Mouse (Mus musculus) embryonic facial prominence, embryonic 13.5 days (tissue): ENCODE results near the gene Lsm2. TPM values are rescaled to one million over a fixed set of nuclear protein-coding genes. Genes with fewer than 3 reads are reported as not detected.
"Not testable (repeated sequence)": the region's sequence is repeated elsewhere in the genome, so short reads cannot be mapped to it uniquely, and the experiment has no call there.

Experiments
- ATAC-seq: fragments of 200-750 bp; cut with Nextera tagmentation; 2 replicates; pipeline ENCODE4 v1.8.0; 2017; ENCODE audit warnings: low read depth; ENCODE audit not compliant: insufficient number of reproducible peaks, insufficient read depth, low FRiP score, low TSS enrichment
- H3K27ac ChIP-seq: fragments of 300-500 bp; sonication (generic); 2 replicates; pipeline ENCODE4 v1.5.1; 2015; ENCODE audit warnings: moderate library complexity, mild to moderate bottlenecking, inconsistent platforms
- H3K27me3 ChIP-seq: fragments of 300-500 bp; sonication (generic); 2 replicates; pipeline ENCODE4 v1.6.1; 2015; ENCODE audit warnings: mild to moderate bottlenecking, inconsistent platforms
- H3K36me3 ChIP-seq: fragments of 300-500 bp; sonication (generic); 2 replicates; pipeline ENCODE4 v1.6.1; 2015; ENCODE audit warnings: mild to moderate bottlenecking, inconsistent platforms
- H3K4me1 ChIP-seq: fragments of 300-500 bp; sonication (generic); 2 replicates; pipeline ENCODE4 v1.6.1; 2015; ENCODE audit warnings: inconsistent platforms
- H3K4me2 ChIP-seq: fragments of 300-500 bp; sonication (generic); 2 replicates; pipeline ENCODE4 v1.6.1; 2015; ENCODE audit warnings: moderate library complexity, mild to moderate bottlenecking, inconsistent platforms
- H3K4me3 ChIP-seq: fragments of 300-500 bp; sonication (generic); 2 replicates; pipeline ENCODE4 v1.5.1; 2015; ENCODE audit warnings: mild to moderate bottlenecking, inconsistent platforms
- H3K9ac ChIP-seq: fragments of 300-500 bp; sonication (generic); 2 replicates; pipeline ENCODE4 v1.6.1; 2015; ENCODE audit warnings: mild to moderate bottlenecking, inconsistent platforms
- H3K9me3 ChIP-seq: fragments of 300-500 bp; sonication (generic); 2 replicates; pipeline ENCODE4 v1.6.1; 2016; ENCODE audit warnings: inconsistent platforms
- WGBS: fragments of 180-500 bp; shearing (Covaris S2); methylation state at CpG from one replicate; pipeline ENCODE4 v1.1.7; 2015; ENCODE audit warnings: mixed read lengths; 5-methylcytosine and 5-hydroxymethylcytosine counted together
- polyA plus RNA-seq: library from polyadenylated mRNA; unstranded; fragments of >200 nt; fragmentation: Nextera tagmentation; extraction: Ambion mirVana; gene quantifications from 2 replicates; pipeline ENCODE4 v1.2.1, GENCODE M21; 2015

Lsm2 gene
- polyA plus RNA-seq, 1 experiment from 2014 or later: 227 TPM

- not testable (repeated sequence) for H3K9me3 ChIP-seq, H3K4me2 ChIP-seq, H3K4me3 ChIP-seq, H3K27me3 ChIP-seq, H3K27ac ChIP-seq, H3K36me3 ChIP-seq, H3K9ac ChIP-seq, ATAC-seq
- WGBS: 17% methylated on average over 36 of the region's 40 CpGs
- peaks cover 12% of the 10 kb centered on the region for H3K4me1 ChIP-seq
These were observed 24.4 kb upstream of the Lsm2 start for GRCm38 (mm10) chr17:34957291-34957690.

GRCm38 (mm10) chr17:34957966-34958365, 23.7 kb upstream of the Lsm2 start:
- not testable (repeated sequence) for H3K27me3 ChIP-seq

GRCm38 (mm10) chr17:34958734-34959129, 22.9 kb upstream of the Lsm2 start:
- peaks cover 12% of the 10 kb centered on the region for H3K4me1 ChIP-seq
- not testable (repeated sequence) for H3K27ac ChIP-seq, H3K9ac ChIP-seq, H3K9me3 ChIP-seq, H3K36me3 ChIP-seq
- H3K4me2 ChIP-seq: peak overlapping the region; percentile 65
- under 1% methylated on average over 31 of the region's 47 CpGs for WGBS
- H3K4me3 ChIP-seq: peak overlapping the region; percentile 56
- 0 out of 2 replicates have a peak, but pooled peaks have one; percentile 7 for ATAC-seq
- peaks cover 11% of the 10 kb centered on the region for H3K27me3 ChIP-seq

More at GRCm38 (mm10) chr17:34957966-34958365, 23.7 kb upstream of the Lsm2 start:
- H3K4me3 ChIP-seq, ATAC-seq, H3K27ac ChIP-seq, H3K9ac ChIP-seq, H3K36me3 ChIP-seq, H3K9me3 ChIP-seq: not testable (repeated sequence)
- WGBS: 16% methylated on average over 22 of the region's 40 CpGs
- H3K4me2 ChIP-seq: 0 out of 2 replicates have a peak overlapping the region, but pooled peaks have one; percentile 14
- H3K4me1 ChIP-seq: peaks cover 12% of the 10 kb centered on the region

- WGBS: under 1% methylated on average over 26 of the region's 32 CpGs
- not testable (repeated sequence) for H3K9me3 ChIP-seq, H3K36me3 ChIP-seq
- H3K4me2 ChIP-seq: peak within 1 kb of the TSS; percentile 65
- H3K27me3 ChIP-seq: peaks cover 11% of the 10 kb centered on the region
- H3K9ac ChIP-seq: peak within 1 kb of the TSS; percentile 70
- H3K4me3 ChIP-seq: peak within 1 kb of the TSS; percentile 56
- peak within 1 kb of the TSS; percentile 97 for H3K27ac ChIP-seq
- ATAC-seq: peak; percentile 88
- peaks cover 12% of the 10 kb centered on the region for H3K4me1 ChIP-seq
These were observed 22.4 kb upstream of the Lsm2 start, which contains the start of gene Hspa1b for GRCm38 (mm10) chr17:34959130-34959778. Gene Hspa1b, minus strand, starts transcription at chr17:34959238.

GRCm38 (mm10) chr17:34959881-34960515, 21.7 kb upstream of the Lsm2 start:
- ATAC-seq: no peak
- H3K36me3 ChIP-seq: no peaks in the 10 kb centered on the region
- H3K4me3 ChIP-seq: peak overlapping the region; percentile 56
- H3K9me3 ChIP-seq: no peaks in the 10 kb centered on the region
- peak overlapping the region; percentile 65 for H3K4me2 ChIP-seq
- 9% methylated on average over 12 of the region's 12 CpGs for WGBS
- peaks cover 14% of the 10 kb centered on the region for H3K4me1 ChIP-seq
- H3K9ac ChIP-seq: peak overlapping the region; percentile 70
- H3K27ac ChIP-seq: peak overlapping the region; percentile 97
- peaks cover 11% of the 10 kb centered on the region for H3K27me3 ChIP-seq

GRCm38 (mm10) chr17:34960702-34961493, 20.8 kb upstream of the Lsm2 start:
- Histone ChIP-seq H3K9ac (no peak overlapping the region), H3K36me3 (no peaks in the 10 kb centered on the region), H3K4me2 (no peak overlapping the region), H3K4me1 (peaks cover 20% of the 10 kb centered on the region), H3K9me3 (no peaks in the 10 kb centered on the region), H3K4me3 (no peak overlapping the region), H3K27ac (peak overlapping the region; percentile 97; the same call in 1 of the 2 replicates), H3K27me3 (peaks cover 9% of the 10 kb centered on the region; the same call in 1 of the 2 replicates)
- ATAC-seq: no peak

- WGBS: 18% methylated on average over 3 of the region's 3 CpGs
- Histone ChIP-seq H3K27me3 (peaks cover 4% of the 10 kb centered on the region; the same call in 1 of the 2 replicates), H3K4me3 (no peak overlapping the region), H3K4me2 (no peak overlapping the region), H3K36me3 (no peaks in the 10 kb centered on the region), H3K9ac (no peak overlapping the region), H3K27ac (no peak overlapping the region), H3K4me1 (peaks cover 20% of the 10 kb centered on the region), H3K9me3 (no peaks in the 10 kb centered on the region)
- ATAC-seq: no peak
These were observed 19.5 kb upstream of the Lsm2 start for GRCm38 (mm10) chr17:34962125-34962524.

- ATAC-seq: no peak
- H3K27me3 ChIP-seq: peaks cover 6% of the 10 kb centered on the region
- no peak overlapping the region for H3K9ac ChIP-seq
- peaks cover 20% of the 10 kb centered on the region for H3K4me1 ChIP-seq
- H3K4me2 ChIP-seq: no peak overlapping the region
- no peak overlapping the region for H3K27ac ChIP-seq
- H3K4me3 ChIP-seq: no peak overlapping the region
- no peaks in the 10 kb centered on the region for H3K36me3 ChIP-seq
- H3K9me3 ChIP-seq: no peaks in the 10 kb centered on the region
- WGBS: 57% methylated on average over 1 of the region's 1 CpGs
These were observed 18.8 kb upstream of the Lsm2 start for GRCm38 (mm10) chr17:34962841-34963240.

GRCm38 (mm10) chr17:34964640-34965049, 17.0 kb upstream of the Lsm2 start:
- Histone ChIP-seq H3K9me3 (no peaks in the 10 kb centered on the region), H3K27ac (peak overlapping the region; percentile 39; the same call in 1 of the 2 replicates), H3K4me2 (no peak overlapping the region), H3K9ac (no peak overlapping the region), H3K36me3 (no peaks in the 10 kb centered on the region), H3K27me3 (peaks cover 24% of the 10 kb centered on the region), H3K4me1 (peaks cover 20% of the 10 kb centered on the region), H3K4me3 (no peak overlapping the region)
- no peak for ATAC-seq
- WGBS: 18% methylated on average over 1 of the region's 1 CpGs

GRCm38 (mm10) chr17:34965627-34966026, 16.0 kb upstream of the Lsm2 start:
- Histone ChIP-seq H3K4me1 (peaks cover 13% of the 10 kb centered on the region), H3K9ac (no peak overlapping the region), H3K4me2 (no peak overlapping the region), H3K27me3 (peaks cover 28% of the 10 kb centered on the region), H3K4me3 (no peak overlapping the region), H3K9me3 (no peaks in the 10 kb centered on the region), H3K36me3 (no peaks in the 10 kb centered on the region), H3K27ac (no peak overlapping the region)
- no peak for ATAC-seq
- 66% methylated on average over 5 of the region's 5 CpGs for WGBS

GRCm38 (mm10) chr17:34969822-34970221, 11.8 kb upstream of the Lsm2 start, which contains the start of gene Gm20481:
Gene Gm20481, plus strand, starts transcription at chr17:34969912.
- not testable (repeated sequence) for H3K9me3 ChIP-seq, H3K27ac ChIP-seq, ATAC-seq, H3K9ac ChIP-seq, H3K4me3 ChIP-seq, H3K4me2 ChIP-seq, H3K36me3 ChIP-seq
- peaks cover 28% of the 10 kb centered on the region for H3K27me3 ChIP-seq
- WGBS: 70% methylated on average over 6 of the region's 11 CpGs
- peaks cover 13% of the 10 kb centered on the region; the same call in 1 of the 2 replicates for H3K4me1 ChIP-seq
